ENCODE assay signal across 8 mouse cellular contexts in the genomic region with DNA sequence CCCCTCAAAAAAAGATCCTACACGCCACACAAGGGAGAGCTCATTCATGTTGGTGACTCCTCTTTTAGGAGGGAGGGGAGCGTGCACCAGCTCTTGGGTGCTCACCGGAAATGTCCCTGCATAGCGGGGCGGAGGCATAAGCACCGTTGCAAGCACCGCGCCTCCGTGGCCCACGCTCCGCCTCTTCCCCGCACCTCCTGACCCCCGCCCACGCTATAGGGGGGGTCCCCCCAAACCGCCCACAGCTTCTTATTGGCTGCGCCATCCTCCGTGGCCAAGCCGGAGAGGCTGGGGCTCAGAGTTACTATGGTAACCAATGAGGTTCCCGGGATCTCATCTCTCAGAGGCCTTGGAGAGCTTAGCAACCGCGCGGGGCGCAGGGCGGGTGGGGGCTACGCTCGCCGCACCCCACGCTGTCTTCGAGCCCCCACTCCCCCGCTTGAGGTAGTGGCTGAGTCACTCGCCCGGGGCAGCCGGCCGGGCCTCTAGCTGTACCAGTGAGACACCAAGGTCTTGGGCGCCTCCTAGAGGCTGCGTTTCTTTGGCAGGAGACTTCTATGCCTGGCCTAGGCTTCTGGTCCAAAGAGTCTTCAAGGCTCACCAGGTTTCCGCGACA. TPM values are rescaled to one million over a fixed set of nuclear protein-coding genes. Genes with fewer than 3 reads are reported as not detected.
A peak's percentile ranks its signal among the peaks of the same experiment; 100 is the strongest.
DNase-seq lines count a peak whose midpoint lies in the region; ATAC-seq lines count a peak whose summit lies in the region.

No protein-coding gene starts in this region.

- peak; percentile 95 for DNase-seq in adrenal gland, adult 2 months
- DNase-seq in embryo, embryonic 11.5 days (ENCODE audit: low read depth, low spot score), result peak; percentile 87
- peak; percentile 91 to 94 for DNase-seq in gastrocnemius, postnatal 36 days
- peak; percentile 92 to 94 for DNase-seq in left cerebral cortex, postnatal 14 days (ENCODE audit: low spot score in 2 of 2)
- peak; percentile 91 for DNase-seq in mesoderm, embryonic 11.5 days (ENCODE audit: low read depth, low spot score)
- peak; percentile 87 to 92 for DNase-seq in right cerebral cortex, postnatal 36 days (ENCODE audit: low spot score in 2 of 2)
- DNase-seq in yolk sac, embryonic 10.5 days (ENCODE audit: low spot score), result peak; percentile 78

- under 1% methylated on average over 38 of the region's 38 CpGs for WGBS in intestine, embryonic 15.5 days

- peak overlapping the region; percentile 71 for H3K4me3 ChIP-seq in intestine, embryonic 15.5 days (replicated peaks)

- H3K9me3 ChIP-seq in intestine, embryonic 15.5 days, result no peaks in the 10 kb centered on the region

- H3K9ac ChIP-seq in intestine, embryonic 15.5 days, result no peak overlapping the region; the same call in 1 of the 2 replicates

- intact Hi-C loops in gastrocnemius, postnatal 36 days (cut with DNase I), result no loop called here
- intact Hi-C loops in left cerebral cortex, postnatal 14 days (cut with DNase I), result loop anchor here (1.0 to 2.0 kb wide), 2 partner anchors 189 to 224 kb away; no protein-coding TSS in a partner anchor

- peak; percentile 57 for ATAC-seq in intestine, embryonic 15.5 days

- no peaks in the 10 kb centered on the region for H3K36me3 ChIP-seq in intestine, embryonic 15.5 days

- peak overlapping the region; percentile 71 for H3K27ac ChIP-seq in intestine, embryonic 15.5 days

- H3K4me2 ChIP-seq in intestine, embryonic 15.5 days (replicated peaks), result peak overlapping the region; percentile 96

- peaks cover 55% of the 10 kb centered on the region for H3K27me3 ChIP-seq in intestine, embryonic 15.5 days (replicated peaks)

- peaks cover 60% of the 10 kb centered on the region for H3K4me1 ChIP-seq in intestine, embryonic 15.5 days (replicated peaks)

RNA-seq across cellular contexts. Expression of gene Hic1, which starts 0.9 kb away (rescaled TPM):
- total RNA-seq in adrenal gland, adult 2 months (2021), result 10 to 100 TPM in 1 of 2 experiments, 1 to 10 TPM in 1; 7.5 to 15.4 TPM
- 25.9 and 26.9 TPM in 2 replicates for polyA plus RNA-seq in adrenal gland, adult 2 months (2012; rRNA removed)
- total RNA-seq in gastrocnemius, postnatal 36 days (2021), result 1 to 10 TPM; 5.1 to 7.2 TPM
- polyA plus RNA-seq in intestine, embryonic 15.5 days (2015; fragmentation: Nextera tagmentation; extraction: Ambion mirVana), result 20.3 and 22.0 TPM in 2 replicates
- total RNA-seq in left cerebral cortex, postnatal 14 days (2021), result 1 to 10 TPM; 5.0 to 5.2 TPM

RNA-seq across cellular contexts. Expression of gene Ovca2, which starts 8.4 kb away (rescaled TPM):
- 10 to 100 TPM; 20.4 to 26.5 TPM for total RNA-seq in adrenal gland, adult 2 months (2021)
- 7.0 and 7.4 TPM in 2 replicates for polyA plus RNA-seq in adrenal gland, adult 2 months (2012; rRNA removed)
- 1 to 10 TPM; 2.4 to 3.0 TPM for total RNA-seq in gastrocnemius, postnatal 36 days (2021)
- 21.3 and 21.4 TPM in 2 replicates for polyA plus RNA-seq in intestine, embryonic 15.5 days (2015; fragmentation: Nextera tagmentation; extraction: Ambion mirVana)
- total RNA-seq in left cerebral cortex, postnatal 14 days (2021), result 10 to 100 TPM; 10.0 to 10.2 TPM

RNA-seq across cellular contexts. Expression of gene Dph1, which starts 20.8 kb away (rescaled TPM):
- 10 to 100 TPM; 32.3 to 37.4 TPM for total RNA-seq in adrenal gland, adult 2 months (2021)
- polyA plus RNA-seq in adrenal gland, adult 2 months (2012; rRNA removed), result 72.0 and 87.5 TPM in 2 replicates
- total RNA-seq in gastrocnemius, postnatal 36 days (2021), result 1 to 10 TPM; 4.9 to 5.2 TPM
- 23.4 and 23.8 TPM in 2 replicates for polyA plus RNA-seq in intestine, embryonic 15.5 days (2015; fragmentation: Nextera tagmentation; extraction: Ambion mirVana)
- 10 to 100 TPM; 22.0 to 23.7 TPM for total RNA-seq in left cerebral cortex, postnatal 14 days (2021)

RNA-seq across cellular contexts. Expression of gene Rtn4rl1, which starts 23.3 kb away (rescaled TPM):
- total RNA-seq in adrenal gland, adult 2 months (2021), result 10 to 100 TPM; 29.2 to 58.9 TPM
- 48.1 and 62.9 TPM in 2 replicates for polyA plus RNA-seq in adrenal gland, adult 2 months (2012; rRNA removed)
- 1 to 10 TPM; 1.0 TPM for total RNA-seq in gastrocnemius, postnatal 36 days (2021)
- polyA plus RNA-seq in intestine, embryonic 15.5 days (2015; fragmentation: Nextera tagmentation; extraction: Ambion mirVana), result 1.7 and 1.8 TPM in 2 replicates
- 10 to 100 TPM; 59.5 to 65.9 TPM for total RNA-seq in left cerebral cortex, postnatal 14 days (2021)

Comparison
In these comparisons a context has a peak if more than half of its experiments do, and no peak if none do; other contexts are left out.
1. Peak in every context shown above with its lines: DNase-seq, ATAC-seq, H3K4me3 ChIP-seq and H3K27ac ChIP-seq.